In the genomic region with DNA sequence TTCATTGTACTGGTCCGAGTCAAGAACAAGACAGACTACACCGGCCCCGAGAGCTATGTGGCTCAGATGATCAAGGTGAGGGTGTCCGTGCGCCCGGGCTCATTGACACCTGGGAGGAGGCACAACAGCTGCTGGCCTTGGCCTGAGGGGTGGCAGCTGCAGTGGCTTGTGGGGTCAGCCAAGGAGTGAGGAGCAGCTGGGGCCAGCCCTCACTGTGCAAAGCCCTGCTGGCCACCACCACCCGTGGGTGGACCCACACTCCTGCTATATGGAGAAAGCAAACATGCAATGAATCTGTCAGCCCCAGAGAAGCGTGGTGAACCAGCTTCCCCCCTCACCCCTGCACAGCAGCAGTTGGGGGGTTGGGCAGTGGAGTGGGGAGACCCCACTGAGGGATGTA, we compare ENCODE assay signal across 13 mouse cellular contexts. TPM values are rescaled to one million over a fixed set of nuclear protein-coding genes. Genes with fewer than 3 reads are reported as not detected.
DNase-seq lines count a peak whose midpoint lies in the region; ATAC-seq lines count a peak whose summit lies in the region.
"Had no signal": no experiment of that assay in that cellular context is flagged by ENCODE, and none has a peak within 500 bp of the region (broad histone marks: within the 10 kb centered on the region; RNA-seq: fewer than 3 reads in every experiment).

No protein-coding gene starts in this region.

- H3K9ac ChIP-seq in intestine, embryonic 16.5 days (ENCODE audit: low read depth, low read length) = no peak overlapping the region
- no peak overlapping the region for H3K9ac ChIP-seq in midbrain, embryonic 14.5 days (replicated peaks; ENCODE audit: low read length)
- H3K9ac ChIP-seq: liver, embryonic 13.5 days had no signal

- 0 out of 2 replicates have a peak overlapping the region, but pooled peaks have one; percentile 35 for H3K27ac ChIP-seq in intestine, embryonic 16.5 days (ENCODE audit: low read length)
- peak overlapping the region; percentile 41; the same call in 1 of the 2 replicates for H3K27ac ChIP-seq in midbrain, embryonic 14.5 days (replicated peaks; ENCODE audit: low read depth, low read length)
- H3K27ac ChIP-seq: liver, embryonic 13.5 days; stomach, postnatal 0 days had no signal

- no peak for ATAC-seq in intestine, embryonic 16.5 days
- ATAC-seq in midbrain, embryonic 14.5 days (ENCODE audit: low FRiP score, low TSS enrichment) = no peak
- ATAC-seq: CD4-positive, CD25-positive, alpha-beta regulatory T cell, adult 4 months; lung, postnatal 0 days had no signal

- peak; percentile 58 for DNase-seq in gastrocnemius, postnatal 14 days
- no peak for DNase-seq in gastrocnemius, adult 8-10 months (ENCODE audit: low spot score in 2 of 2)
- peak; percentile 35 to 50 for DNase-seq in kidney, postnatal 4 days
- no peak for DNase-seq in kidney, postnatal 25 days
- DNase-seq in midbrain, embryonic 14.5 days = no peak
- DNase-seq in adrenal gland, postnatal 4 days (ENCODE audit: low spot score in 2 of 2) = no peak
- DNase-seq: adrenal gland, postnatal 36 days; kidney, adult 11 months; liver, embryonic 13.5 days had no signal

- H3K36me3 ChIP-seq in intestine, embryonic 16.5 days (ENCODE audit: control insufficient read depth, insufficient read depth, low read length) = peaks cover 29% of the 10 kb centered on the region
- peaks cover 34% of the 10 kb centered on the region for H3K36me3 ChIP-seq in midbrain, embryonic 14.5 days (ENCODE audit: control insufficient read depth, insufficient read depth, low read length)

- H3K4me3 ChIP-seq in intestine, embryonic 16.5 days (ENCODE audit: low read length) = no peak overlapping the region
- H3K4me3 ChIP-seq in midbrain, embryonic 14.5 days (replicated peaks; ENCODE audit: low read depth, low read length) = no peak overlapping the region
- H3K4me3 ChIP-seq: liver, embryonic 13.5 days had no signal

- no peak overlapping the region for H3K4me2 ChIP-seq in intestine, embryonic 16.5 days (ENCODE audit: low read depth, low read length)
- no peak overlapping the region for H3K4me2 ChIP-seq in midbrain, embryonic 14.5 days (ENCODE audit: low read length)
- H3K4me2 ChIP-seq: liver, embryonic 13.5 days had no signal

- no peaks in the 10 kb centered on the region for H3K9me3 ChIP-seq in intestine, embryonic 16.5 days (ENCODE audit: control insufficient read depth, low read length)
- no peaks in the 10 kb centered on the region for H3K9me3 ChIP-seq in midbrain, embryonic 14.5 days (ENCODE audit: control insufficient read depth, low read length)
- H3K9me3 ChIP-seq: liver, embryonic 13.5 days had no signal

- 67% methylated on average over 8 of the region's 8 CpGs for WGBS in intestine, embryonic 16.5 days
- WGBS in midbrain, embryonic 14.5 days = 58% methylated on average over 8 of the region's 8 CpGs

- peaks cover 32% of the 10 kb centered on the region for H3K4me1 ChIP-seq in intestine, embryonic 16.5 days (ENCODE audit: control insufficient read depth, insufficient read depth, low read length)
- H3K4me1 ChIP-seq in midbrain, embryonic 14.5 days (ENCODE audit: control insufficient read depth, insufficient read depth, low read length) = peaks cover 17% of the 10 kb centered on the region; the same call in 1 of the 2 replicates

- no peaks in the 10 kb centered on the region for H3K27me3 ChIP-seq in intestine, embryonic 16.5 days (replicated peaks; ENCODE audit: control insufficient read depth, insufficient read depth, low read length)
- no peaks in the 10 kb centered on the region for H3K27me3 ChIP-seq in midbrain, embryonic 14.5 days (ENCODE audit: control insufficient read depth, insufficient read depth, low read length)
- H3K27me3 ChIP-seq: liver, embryonic 13.5 days had no signal

- intact Hi-C loops in gastrocnemius, postnatal 14 days (cut with DNase I; ENCODE audit: low total_unique reads) = loop anchor here (5.0 kb wide), 1 partner anchor 88 kb away; no protein-coding TSS in a partner anchor

RNA-seq across cellular contexts. Expression of a gene that starts 13.8 kb away (rescaled TPM):
- 100 to 1,000 TPM; 342 TPM for total RNA-seq in gastrocnemius, postnatal 14 days (2021)
- total RNA-seq in gastrocnemius, adult 8-10 months (2022) = 100 to 1,000 TPM; 429 to 490 (median 471) TPM
- 238 and 255 TPM in 2 replicates for polyA plus RNA-seq in intestine, embryonic 16.5 days (2015; fragmentation: Nextera tagmentation; extraction: Ambion mirVana)
- 353 and 471 TPM in 2 replicates for polyA plus RNA-seq in midbrain, embryonic 14.5 days (2014; fragmentation: Nextera tagmentation; extraction: Ambion mirVana)
- total RNA-seq in adrenal gland, postnatal 4 days (2021) = 100 to 1,000 TPM; 128 to 138 TPM

RNA-seq across cellular contexts. Expression of a gene that starts 47.6 kb away (rescaled TPM):
- 100 to 1,000 TPM in 1 of 2 experiments, 10 to 100 TPM in 1; 91.4 to 128 TPM for total RNA-seq in gastrocnemius, postnatal 14 days (2021)
- 10 to 100 TPM; 24.6 to 33.6 (median 29.1) TPM for total RNA-seq in gastrocnemius, adult 8-10 months (2022)
- polyA plus RNA-seq in intestine, embryonic 16.5 days (2015; fragmentation: Nextera tagmentation; extraction: Ambion mirVana) = 0.09 and 0.11 TPM in 2 replicates
- 0.20 and 0.36 TPM in 2 replicates for polyA plus RNA-seq in midbrain, embryonic 14.5 days (2014; fragmentation: Nextera tagmentation; extraction: Ambion mirVana)
- total RNA-seq in adrenal gland, postnatal 4 days (2021) = 1 to 10 TPM; 1.1 to 2.3 TPM
- polyA plus RNA-seq: CD4-positive, CD25-positive, alpha-beta regulatory T cell, adult 4 months had no signal

Comparison
In these comparisons a context has a peak if more than half of its experiments do, and no peak if none do; other contexts are left out.
1. DNase-seq: peak in gastrocnemius, postnatal 14 days (single experiment) and kidney, postnatal 4 days (2 of 2); none in gastrocnemius, adult 8-10 months (0 of 2), kidney, postnatal 25 days (0 of 2), midbrain, embryonic 14.5 days (single experiment) and adrenal gland, postnatal 4 days (0 of 2).
2. RNA of a gene that starts 47.6 kb away (total RNA-seq): 91.4 to 128 TPM in gastrocnemius, postnatal 14 days and 24.6 to 33.6 TPM in gastrocnemius, adult 8-10 months; 1.1 to 2.3 TPM in adrenal gland, postnatal 4 days; every median in the first group is over 4 times any median in the second.